Comparison of ENCODE assay signal across 16 mouse cellular contexts in genomic region chr4:30682394-30682793, GRCm38 (mm10).
"Had no signal": no experiment of that assay in that cellular context is flagged by ENCODE, and none has a peak within 500 bp of the region (broad histone marks: within the 10 kb centered on the region; RNA-seq: fewer than 3 reads in every experiment).

No protein-coding gene starts in this region.

- H3K27ac ChIP-seq: kidney, postnatal 0 days; layer of hippocampus, adult 2 months; limb, embryonic 10.5 days; limb, embryonic 13.5 days; liver, embryonic 12.5 days; liver, embryonic 15.5 days; macrophage; midbrain, embryonic 12.5 days; midbrain, embryonic 15.5 days; neural tube, embryonic 13.5 days had no signal

- H3K4me3 ChIP-seq: layer of hippocampus, adult 2 months; limb, embryonic 10.5 days; limb, embryonic 13.5 days; liver, embryonic 12.5 days; liver, embryonic 15.5 days; midbrain, embryonic 12.5 days; midbrain, embryonic 15.5 days; neural tube, embryonic 13.5 days had no signal

- H3K36me3 ChIP-seq: limb, embryonic 10.5 days; limb, embryonic 13.5 days; liver, embryonic 12.5 days; liver, embryonic 15.5 days; midbrain, embryonic 12.5 days; midbrain, embryonic 15.5 days; neural tube, embryonic 13.5 days had no signal

- H3K27me3 ChIP-seq: limb, embryonic 13.5 days; liver, embryonic 12.5 days; liver, embryonic 15.5 days; midbrain, embryonic 12.5 days; midbrain, embryonic 15.5 days; neural tube, embryonic 13.5 days had no signal

- H3K4me2 ChIP-seq: limb, embryonic 13.5 days; liver, embryonic 12.5 days; liver, embryonic 15.5 days; midbrain, embryonic 12.5 days; midbrain, embryonic 15.5 days; neural tube, embryonic 13.5 days had no signal

- H3K9ac ChIP-seq: limb, embryonic 13.5 days; liver, embryonic 12.5 days; liver, embryonic 15.5 days; midbrain, embryonic 12.5 days; midbrain, embryonic 15.5 days; neural tube, embryonic 13.5 days had no signal

- DNase-seq: kidney, postnatal 25 days; layer of hippocampus, adult 9-11 months; liver; lung, adult 18-20 months; thymus, adult 18-20 months; thymus, postnatal 36 days had no signal

- ATAC-seq: liver, embryonic 12.5 days; midbrain, embryonic 15.5 days had no signal

- H3K9me3 ChIP-seq: limb, embryonic 10.5 days; limb, embryonic 13.5 days; liver, embryonic 12.5 days; liver, embryonic 15.5 days; midbrain, embryonic 15.5 days; neural tube, embryonic 13.5 days had no signal

- H3K4me1 ChIP-seq: limb, embryonic 10.5 days; limb, embryonic 13.5 days; liver, embryonic 12.5 days; liver, embryonic 15.5 days; midbrain, embryonic 12.5 days; midbrain, embryonic 15.5 days; neural tube, embryonic 13.5 days had no signal
